In genomic region chr2:91285885-91286505, GRCm38 (mm10) we compare ENCODE assay signal across 8 mouse cellular contexts. TPM values are rescaled to one million over a fixed set of nuclear protein-coding genes. Genes with fewer than 3 reads are reported as not detected.
DNase-seq lines count a peak whose midpoint lies in the region; ATAC-seq and TF ChIP-seq lines count a peak whose summit lies in the region.

No protein-coding gene starts in this region.

- no peaks in the 10 kb centered on the region for H3K27me3 ChIP-seq in lung, embryonic 14.5 days (ENCODE audit: insufficient read depth, low read length)

- H3K9me3 ChIP-seq in lung, embryonic 14.5 days (ENCODE audit: low read depth, low read length) = no peaks in the 10 kb centered on the region

- H3K4me3 ChIP-seq in lung, embryonic 14.5 days (ENCODE audit: low read depth, low read length) = no peak overlapping the region

- H3K36me3 ChIP-seq in lung, embryonic 14.5 days (ENCODE audit: insufficient read depth) = no peaks in the 10 kb centered on the region

- H3K4me2 ChIP-seq in lung, embryonic 14.5 days = no peak overlapping the region

- WGBS in lung, embryonic 14.5 days = 11% methylated on average over 7 of the region's 7 CpGs

- no peak overlapping the region for H3K9ac ChIP-seq in lung, embryonic 14.5 days

- TF ChIP-seq CTCF in lung, embryonic 14.5 days (IDR thresholded peaks at IDR 0.05; ENCODE audit: low read depth) = peak; percentile 93

- ATAC-seq in lung, embryonic 14.5 days (ENCODE audit: insufficient read depth) = no peak

- H3K27ac ChIP-seq in lung, embryonic 14.5 days (ENCODE audit: low read depth) = no peak overlapping the region

- DNase-seq in 3T3-L1 (ENCODE audit: low read depth, low spot score) (peak; percentile 89), MN1 (ENCODE audit: low spot score) (peak; percentile 83)
- DNase-seq in cerebellum, postnatal 10 days = peak; percentile 93 to 95
- DNase-seq in frontal cortex, postnatal 25 days (ENCODE audit: low spot score in 2 of 2) = peak; percentile 69 to 73
- DNase-seq in kidney, postnatal 36 days = peak; percentile 72 to 93
- peak; percentile 95 for DNase-seq in lung, embryonic 14.5 days
- DNase-seq in ovary, postnatal 14 days (ENCODE audit: low spot score) = peak; percentile 78
- peak; percentile 47 for DNase-seq in urinary bladder, postnatal 10 days (ENCODE audit: low spot score)

- H3K4me1 ChIP-seq in lung, embryonic 14.5 days (ENCODE audit: insufficient read depth) = no peaks in the 10 kb centered on the region

RNA-seq across cellular contexts. Expression of gene Arfgap2, which starts 21.2 kb away (rescaled TPM):
- 81.1 and 81.2 TPM in 2 replicates for polyA plus RNA-seq in lung, embryonic 14.5 days (2014; fragmentation: Nextera tagmentation; extraction: Ambion mirVana)

RNA-seq across cellular contexts. Expression of gene Pacsin3, which starts 30.2 kb away (rescaled TPM):
- polyA plus RNA-seq in lung, embryonic 14.5 days (2014; fragmentation: Nextera tagmentation; extraction: Ambion mirVana) = 41.2 and 46.9 TPM in 2 replicates

RNA-seq across cellular contexts. Expression of gene Ddb2, which starts 49.2 kb away (rescaled TPM):
- 14.6 and 17.3 TPM in 2 replicates for polyA plus RNA-seq in lung, embryonic 14.5 days (2014; fragmentation: Nextera tagmentation; extraction: Ambion mirVana)
